Mouse (Mus musculus): Measurements from ENCODE around the gene Gli1.
"Not testable (repeated sequence)": the region's sequence is repeated elsewhere in the genome, so short reads cannot be mapped to it uniquely, and the experiment has no call there.

Gene Gli1

DNA sequence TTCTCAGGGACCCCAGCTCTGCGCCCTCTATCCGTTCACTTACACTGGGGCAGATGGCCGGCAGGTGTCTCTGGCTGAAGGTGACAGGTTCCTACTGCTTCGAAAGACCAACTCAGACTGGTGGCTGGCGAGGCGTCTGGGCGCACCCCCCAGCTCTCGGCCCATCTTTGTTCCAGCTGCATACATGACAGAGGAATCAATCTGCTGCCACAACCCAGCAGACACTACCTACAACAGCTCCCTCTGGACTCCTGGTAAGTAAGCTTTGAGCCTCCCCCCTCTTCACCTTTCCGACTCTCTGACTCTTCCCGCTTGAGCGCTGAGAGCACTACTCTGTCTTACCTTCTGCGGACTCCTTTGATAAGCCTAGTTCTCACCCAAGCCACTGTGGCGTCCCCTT lies 19.6 kb downstream of the Gli1 start:
- no peak for DNase-seq (ENCODE audit: low spot score in 2 of 2)

DNA sequence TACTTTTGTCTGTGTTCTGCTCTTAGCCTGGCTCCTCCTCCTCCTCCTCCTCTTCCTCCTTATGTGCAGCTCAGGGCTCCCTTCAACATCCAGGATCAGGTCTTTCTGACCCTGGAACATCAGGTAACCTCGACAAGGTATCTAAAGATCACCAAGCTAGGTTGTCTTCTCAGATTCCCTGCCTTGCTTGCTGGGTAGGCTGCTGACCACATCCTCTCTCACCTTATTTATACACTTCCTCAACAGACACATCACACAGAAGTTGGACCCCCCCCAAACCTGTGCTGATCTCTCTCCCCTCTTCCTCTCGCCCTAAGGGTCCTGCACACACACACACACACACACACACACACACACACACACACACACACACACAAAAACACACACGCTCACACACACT lies 20.2 kb downstream of the Gli1 start, which contains the start of gene Arhgap9:
Arhgap9 (plus strand) TSS at position 344 of the 400 bp plus-strand sequence.
- DNase-seq (ENCODE audit: low spot score in 2 of 2), result no peak

DNA sequence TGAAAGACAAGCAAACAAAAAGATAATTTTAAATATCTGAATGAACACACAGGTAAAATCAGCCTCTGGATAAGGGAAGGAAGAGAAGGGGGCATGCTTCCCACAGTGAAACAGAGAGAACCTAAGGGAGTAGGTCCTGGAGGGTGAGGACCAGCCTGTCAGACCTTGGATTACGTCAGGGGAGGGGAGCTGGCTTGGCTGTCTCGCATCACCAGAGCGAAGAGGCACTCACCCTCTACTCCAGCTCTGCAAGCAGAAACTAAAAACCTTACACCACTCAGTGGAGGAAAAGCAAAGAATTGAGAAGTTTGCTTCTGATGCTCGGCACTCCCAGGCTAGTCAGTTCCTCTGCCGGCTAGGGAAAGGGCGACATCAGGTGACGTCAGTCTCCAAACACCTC lies 21.8 kb downstream of the Gli1 start:
- DNase-seq (ENCODE audit: low spot score in 2 of 2), result no peak

DNA sequence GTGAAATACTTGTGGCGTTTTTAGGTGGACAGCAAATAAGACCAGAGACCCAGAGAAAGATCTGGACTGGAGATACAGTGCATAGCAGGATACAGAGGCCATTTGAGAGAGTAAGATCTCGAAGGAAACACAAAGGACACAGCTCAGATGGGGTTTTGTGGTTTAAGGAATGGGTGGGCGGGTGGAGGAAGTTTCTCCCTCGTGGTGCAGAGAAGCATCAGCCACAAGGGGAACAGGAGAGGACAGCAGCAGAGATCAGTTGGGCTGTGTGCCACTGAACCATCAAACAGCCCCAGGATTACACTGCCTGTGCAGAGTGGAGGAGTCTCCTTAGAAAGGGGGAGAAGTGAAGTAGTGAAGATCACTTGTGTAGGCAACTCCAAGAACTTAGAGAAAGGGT lies 23.8 kb downstream of the Gli1 start:
- no peak for DNase-seq (ENCODE audit: low spot score in 2 of 2)

DNA sequence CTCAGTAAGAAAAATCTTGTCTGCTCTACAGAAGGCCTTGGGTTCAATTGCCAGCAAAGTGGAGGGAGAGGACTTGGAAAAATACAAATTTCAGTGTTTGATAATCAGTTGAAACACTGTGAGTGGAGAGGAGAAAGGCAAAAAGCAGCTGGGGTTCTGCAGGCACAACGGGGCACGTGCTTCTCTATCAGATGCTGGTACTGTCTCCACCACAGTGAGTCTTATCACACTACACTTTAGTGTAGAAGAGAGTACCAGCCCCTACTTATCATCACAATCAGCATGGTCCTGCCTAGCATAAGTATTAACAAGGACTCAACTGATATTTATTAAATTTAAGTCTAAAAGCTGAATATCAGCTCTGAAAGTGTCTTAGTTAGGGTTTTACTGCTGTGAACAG lies 24.5 kb downstream of the Gli1 start:
- no peak for DNase-seq (ENCODE audit: low spot score in 2 of 2)

DNA sequence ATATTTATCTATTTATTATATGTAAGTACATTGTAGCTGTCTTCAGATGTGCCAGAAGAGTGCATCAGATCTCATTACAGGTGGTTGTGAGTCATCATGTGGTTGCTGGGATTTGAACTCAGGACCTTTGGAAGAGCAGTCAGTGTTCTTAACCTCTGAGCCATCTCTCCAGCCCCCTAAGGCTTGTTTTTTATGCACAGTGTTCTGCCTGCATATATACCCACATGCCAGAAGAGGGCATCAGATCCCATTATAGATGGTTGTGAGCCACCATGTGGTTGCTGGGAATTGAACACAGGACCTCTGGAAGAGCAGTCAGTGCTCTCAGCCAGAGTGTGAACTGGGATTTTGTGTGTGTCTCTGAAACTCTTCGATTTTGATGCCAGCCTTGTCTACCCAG lies 26.8 kb downstream of the Gli1 start:
- not testable (repeated sequence) for DNase-seq (ENCODE audit: low spot score in 2 of 2)

DNA sequence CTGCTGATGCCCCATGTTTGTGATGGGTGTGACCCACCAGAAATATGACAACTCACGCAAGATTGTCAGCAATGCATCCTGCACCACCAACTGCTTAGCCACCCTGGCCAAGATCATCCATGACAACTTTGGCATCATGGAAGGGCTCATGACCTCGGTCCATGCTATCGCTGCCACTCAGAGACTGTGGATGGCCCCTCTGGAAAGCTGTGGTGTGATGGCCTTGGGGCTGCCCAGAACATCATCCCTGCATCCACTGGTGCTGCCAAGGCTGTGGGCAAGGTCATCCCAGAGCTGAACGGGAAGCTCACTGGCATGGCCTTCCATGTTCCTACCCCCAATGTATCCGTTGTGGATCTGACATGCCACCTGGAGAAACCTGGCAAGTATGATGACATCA lies 28.3 kb downstream of the Gli1 start:
- DNase-seq (ENCODE audit: low spot score in 2 of 2), result not testable (repeated sequence)

DNA sequence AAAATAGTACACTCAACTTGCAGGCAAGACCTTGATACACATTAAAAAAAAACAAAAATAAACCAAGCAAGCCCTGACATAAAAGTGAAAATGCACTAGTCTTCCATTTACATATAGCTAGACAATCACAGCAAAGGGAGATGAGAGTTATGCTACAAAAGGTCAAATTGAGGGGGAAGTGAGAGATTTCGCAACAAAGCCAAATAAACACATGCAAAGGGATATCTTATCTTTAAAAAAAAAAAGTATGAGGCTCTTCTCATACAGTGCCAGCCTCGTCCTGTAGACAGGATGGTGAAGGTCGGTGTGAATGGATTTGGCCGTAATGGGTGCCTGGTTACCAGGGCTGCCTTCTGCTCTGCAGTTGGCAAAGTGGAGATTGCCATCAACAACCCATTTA lies 28.9 kb downstream of the Gli1 start:
- no peak for DNase-seq (ENCODE audit: low spot score in 2 of 2)

DNA sequence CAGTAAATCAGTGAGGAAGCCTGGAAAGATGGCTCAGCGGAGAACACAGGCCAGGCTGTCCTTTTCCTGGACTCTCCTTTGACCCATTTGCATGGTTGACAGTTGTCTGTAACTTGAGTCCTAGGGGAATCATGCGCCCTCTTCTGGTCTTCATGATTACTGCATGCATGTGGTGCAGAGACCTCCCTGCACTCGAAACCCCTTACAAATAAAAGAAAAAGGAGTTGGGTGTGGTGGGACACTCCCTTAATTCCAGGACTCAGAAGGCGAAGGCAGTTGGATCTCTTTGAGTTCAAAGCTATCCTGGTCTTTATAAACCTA lies 29.5 kb downstream of the Gli1 start:
- DNase-seq (ENCODE audit: low spot score in 2 of 2), result peak; percentile 80 to 88

DNA sequence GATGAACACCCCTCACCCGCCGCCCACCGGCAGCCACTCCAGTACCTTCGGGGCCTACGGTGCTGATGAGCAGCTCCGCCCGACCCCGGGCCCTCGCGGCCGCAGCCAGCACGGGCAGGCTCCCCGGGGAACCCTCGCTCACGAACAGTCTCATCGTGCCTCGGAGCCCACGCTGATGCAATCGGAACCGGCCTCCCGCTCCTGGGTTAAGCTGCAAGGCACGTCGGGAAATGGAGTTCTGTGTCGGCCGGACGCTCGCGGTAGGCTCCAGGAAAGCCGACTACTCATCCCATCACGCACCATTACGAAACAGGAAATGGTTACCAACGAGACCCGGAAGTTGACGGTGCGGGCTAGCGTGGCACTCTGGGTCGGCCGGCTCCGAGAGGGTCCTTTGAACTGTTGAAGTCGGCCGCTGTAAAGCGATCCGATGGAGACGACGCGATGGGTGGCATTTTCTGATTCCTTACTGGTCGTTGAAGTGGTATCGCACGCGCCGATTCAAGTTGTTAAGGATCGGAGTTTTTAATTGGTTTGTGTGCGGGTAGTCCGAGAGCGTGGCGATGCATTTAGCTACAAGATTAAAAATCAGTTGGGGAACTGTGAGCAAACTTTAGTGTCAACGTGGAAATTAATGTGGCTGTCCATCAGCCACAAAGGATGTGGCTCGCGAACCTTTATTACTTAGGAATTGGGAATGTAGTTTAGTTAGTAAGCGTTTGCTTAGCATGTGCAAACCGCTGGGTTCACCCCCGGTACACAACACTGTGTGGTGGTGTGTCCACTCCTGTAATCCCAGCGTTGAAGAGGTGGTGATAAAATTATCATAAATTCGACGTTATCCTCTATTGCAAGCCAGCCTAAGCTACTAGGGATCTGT lies 30.1 kb downstream of the Gli1 start, which contains the start of gene Mars:
Mars (minus strand) TSS at position 311 of the 880 bp plus-strand sequence.
- peak; percentile 97 for DNase-seq (ENCODE audit: low spot score in 2 of 2)

DNA sequence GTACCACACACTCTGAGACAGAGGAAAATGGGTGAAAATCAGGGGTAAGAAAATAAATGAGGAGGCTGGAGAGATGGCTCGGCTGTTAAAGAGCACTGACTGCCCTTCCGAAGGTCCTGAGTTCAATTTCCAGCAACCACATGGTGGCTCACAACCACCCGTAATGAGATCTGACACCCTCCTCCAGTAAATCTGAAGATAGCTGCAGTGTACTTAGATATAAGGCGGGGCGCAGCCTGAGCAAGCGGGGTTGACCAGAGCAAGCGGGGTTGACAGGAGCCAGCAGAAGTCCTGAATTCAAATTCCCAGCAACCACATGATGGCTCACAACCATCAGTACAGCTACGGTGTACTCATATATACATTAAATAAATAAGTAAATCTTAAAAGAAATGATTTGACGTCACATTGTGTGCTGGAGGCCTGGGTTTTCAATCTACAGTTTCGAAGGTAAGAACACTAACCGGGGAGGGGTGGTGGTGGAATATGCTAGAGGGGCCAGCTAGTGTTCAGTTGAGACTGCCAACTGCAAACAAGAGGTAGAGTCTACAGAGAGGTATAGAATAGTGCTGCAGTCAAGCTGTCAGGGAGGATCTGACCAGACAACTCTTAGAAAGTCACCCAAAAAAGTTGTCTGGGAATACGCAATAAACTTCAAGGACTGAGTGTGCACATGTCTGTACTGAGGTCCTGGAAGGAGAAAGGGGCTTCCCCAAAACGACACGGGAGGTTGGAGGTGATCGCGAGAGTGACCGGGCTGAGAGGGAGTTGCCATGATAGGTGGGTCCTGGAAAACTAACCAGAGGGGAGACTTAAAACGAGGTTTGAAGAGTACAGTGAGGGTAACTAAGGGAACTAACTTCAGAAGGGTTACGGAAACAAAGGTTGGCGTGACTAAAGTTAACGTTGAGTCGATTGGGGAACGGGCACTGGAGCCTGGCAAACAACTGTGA lies 31.0 kb downstream of the Gli1 start:
- DNase-seq (ENCODE audit: low spot score in 2 of 2), result no peak

DNA sequence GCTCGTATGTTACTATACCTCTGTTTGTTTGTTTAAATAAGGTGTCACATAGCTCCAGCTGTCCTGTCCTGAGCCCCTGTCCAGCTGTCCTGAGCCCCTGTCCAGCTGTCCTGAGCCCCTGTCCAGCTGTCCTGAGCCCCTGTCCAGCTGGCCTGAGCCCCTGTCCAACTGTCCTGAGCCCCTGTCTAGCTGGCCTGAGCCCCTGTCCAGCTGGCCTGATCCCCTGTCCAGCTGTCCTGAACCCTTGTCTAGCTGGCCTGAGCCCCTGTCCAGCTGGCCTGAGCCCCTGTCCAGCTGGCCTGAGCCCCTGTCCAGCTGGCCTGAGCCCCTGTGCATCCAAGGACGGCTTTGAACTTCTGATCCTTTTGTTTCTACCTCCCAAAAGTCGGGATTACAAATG lies 32.6 kb downstream of the Gli1 start:
- DNase-seq (ENCODE audit: low spot score in 2 of 2), result not testable (repeated sequence)

DNA sequence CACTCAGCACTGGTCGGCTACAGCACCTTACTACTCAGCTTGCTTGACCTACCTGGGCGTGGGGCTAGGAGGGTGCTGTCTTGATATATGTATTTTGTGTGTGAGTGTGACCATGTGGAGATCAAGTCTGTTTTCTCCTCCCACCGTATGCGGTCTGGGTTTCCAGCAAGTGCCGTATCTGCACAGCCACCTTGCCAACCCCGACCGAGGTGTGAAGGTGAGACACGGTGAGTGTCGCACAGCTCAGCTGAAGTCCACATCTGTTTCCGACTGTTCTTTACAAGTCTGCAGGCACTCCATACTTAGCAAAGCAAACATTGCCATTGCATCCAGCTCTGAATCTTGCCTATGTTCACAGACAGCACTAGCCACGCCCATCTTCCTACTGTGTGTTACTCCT lies 38.6 kb downstream of the Gli1 start:
- DNase-seq (ENCODE audit: low spot score in 2 of 2), result no peak

DNA sequence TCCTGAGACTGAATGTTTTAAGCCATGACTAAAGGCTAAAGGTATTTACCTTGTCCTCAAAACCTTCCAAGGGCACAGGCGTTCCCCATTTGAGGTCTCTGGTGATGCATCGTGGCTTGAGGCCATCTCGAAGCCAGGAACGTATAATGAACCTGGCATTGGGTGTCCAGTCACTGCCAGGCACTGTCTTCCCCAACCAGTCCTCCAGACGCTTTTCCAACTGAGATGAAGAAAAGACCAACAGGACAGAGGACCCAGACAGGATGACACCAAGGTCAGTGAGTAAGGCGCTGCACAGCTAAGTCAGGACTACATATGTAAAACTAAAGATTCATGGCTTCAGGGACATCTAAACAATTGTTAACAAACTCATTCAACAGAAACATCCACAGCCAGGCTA lies 41.4 kb downstream of the Gli1 start:
- no peak for DNase-seq (ENCODE audit: low spot score in 2 of 2)

DNA sequence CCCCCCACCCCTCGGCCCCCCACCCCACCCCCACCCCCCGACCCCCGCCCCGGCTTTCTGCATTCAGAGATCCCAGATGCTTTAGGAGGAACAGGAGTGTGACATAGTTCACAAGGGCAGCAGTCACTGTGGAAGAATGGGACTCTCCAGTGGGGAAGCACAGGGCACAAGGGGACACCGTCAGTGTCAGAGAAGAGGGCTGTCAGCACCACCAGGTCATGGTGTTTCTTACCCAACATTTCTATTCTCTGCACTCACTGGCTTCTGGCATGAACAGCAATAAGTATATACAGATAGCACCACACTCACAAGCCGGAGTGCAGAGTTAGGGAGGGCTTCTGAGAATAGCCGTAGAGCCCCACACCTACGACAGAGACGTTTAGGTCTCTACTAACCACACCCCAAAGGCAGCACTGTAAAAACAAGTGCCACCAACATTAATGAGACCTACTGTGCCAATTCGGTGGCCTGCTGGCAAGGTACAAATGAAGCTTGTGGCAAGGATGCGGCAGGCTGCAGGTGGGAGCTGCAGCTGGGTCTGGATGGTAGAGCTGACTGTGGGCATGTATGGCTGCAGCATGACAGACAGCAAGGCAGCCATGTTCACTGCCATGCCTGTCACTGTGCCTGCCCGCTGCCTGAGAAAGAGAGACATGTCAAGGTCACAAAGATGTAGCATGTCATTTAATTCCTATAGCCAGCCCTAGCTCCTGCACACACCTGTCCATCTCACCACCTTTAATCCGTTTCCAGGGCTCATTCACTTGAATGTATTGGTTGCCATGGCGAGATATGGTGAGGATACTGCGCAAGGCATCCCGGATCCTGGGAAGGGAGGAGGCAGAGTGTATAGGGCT lies 44.5 kb downstream of the Gli1 start:
- no peak for DNase-seq (ENCODE audit: low spot score in 2 of 2)

DNA sequence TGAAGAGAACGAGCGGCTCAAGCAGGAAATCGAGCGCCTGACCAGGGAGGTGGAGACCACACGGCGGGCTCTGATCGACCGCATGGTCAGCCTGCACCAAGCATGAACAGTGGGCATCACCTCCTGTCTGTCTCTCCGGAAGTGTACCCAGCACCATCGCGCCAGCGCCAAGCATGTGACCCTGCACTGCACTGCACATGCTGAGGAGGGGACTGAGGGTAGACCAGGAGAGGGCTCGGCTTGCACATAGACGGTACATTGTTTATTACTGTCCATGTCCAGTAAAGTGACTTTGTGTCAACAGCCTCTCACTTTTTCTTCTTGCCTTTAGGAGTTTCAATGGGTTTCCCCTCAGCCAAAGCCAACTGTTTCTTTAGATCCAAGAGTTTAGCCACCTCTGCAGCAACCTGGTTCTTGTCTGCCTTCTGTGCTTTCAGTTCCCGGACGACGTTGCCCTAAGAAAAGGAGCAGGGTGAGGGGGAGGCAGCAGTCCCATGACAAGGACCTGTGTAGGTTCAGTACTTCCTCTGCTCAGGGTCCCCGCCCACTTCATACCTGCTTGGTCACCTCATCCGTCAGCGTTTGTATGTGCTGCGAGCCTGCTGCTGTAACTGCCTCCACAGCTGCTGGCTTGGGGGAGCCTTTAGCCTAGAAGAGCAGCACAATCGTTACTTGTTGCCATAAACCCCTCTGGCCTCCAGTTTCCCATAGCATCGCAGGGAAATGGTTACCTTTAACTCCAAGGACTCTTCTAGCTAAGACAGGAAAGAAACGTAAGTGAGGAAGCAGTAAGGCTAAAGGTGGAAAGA lies 45.6 kb downstream of the Gli1 start:
- no peak for DNase-seq (ENCODE audit: low spot score in 2 of 2)

DNA sequence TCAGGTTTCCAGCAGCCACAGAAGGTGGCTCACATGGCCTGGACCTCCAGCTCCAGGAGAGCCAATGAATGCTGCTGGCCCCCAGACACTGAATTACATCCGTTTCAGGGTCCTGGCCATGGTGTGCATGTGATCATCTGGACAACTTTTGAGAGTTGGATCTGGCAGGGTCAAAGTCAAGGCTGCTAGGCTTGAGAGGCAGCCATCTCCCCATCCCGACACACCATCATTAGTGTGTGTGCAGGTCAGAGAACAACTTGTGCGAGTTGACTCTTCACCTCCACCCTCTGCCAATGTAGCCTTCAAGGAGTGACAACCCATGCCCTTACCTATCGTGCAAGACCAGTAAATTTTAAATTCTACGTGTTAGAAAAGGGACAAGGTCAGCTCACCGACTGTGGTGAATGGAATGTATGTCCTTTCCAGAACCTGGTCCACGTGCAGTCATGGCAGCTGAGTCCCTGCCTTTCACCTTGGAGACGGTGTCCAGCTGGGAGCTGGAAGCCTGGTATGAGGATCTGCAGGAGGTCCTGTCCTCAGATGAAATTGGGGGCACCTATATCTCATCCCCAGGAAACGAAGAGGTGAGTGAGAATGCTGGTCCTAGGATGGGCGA lies 46.8 kb downstream of the Gli1 start:
- no peak for DNase-seq (ENCODE audit: low spot score in 2 of 2)

DNA sequence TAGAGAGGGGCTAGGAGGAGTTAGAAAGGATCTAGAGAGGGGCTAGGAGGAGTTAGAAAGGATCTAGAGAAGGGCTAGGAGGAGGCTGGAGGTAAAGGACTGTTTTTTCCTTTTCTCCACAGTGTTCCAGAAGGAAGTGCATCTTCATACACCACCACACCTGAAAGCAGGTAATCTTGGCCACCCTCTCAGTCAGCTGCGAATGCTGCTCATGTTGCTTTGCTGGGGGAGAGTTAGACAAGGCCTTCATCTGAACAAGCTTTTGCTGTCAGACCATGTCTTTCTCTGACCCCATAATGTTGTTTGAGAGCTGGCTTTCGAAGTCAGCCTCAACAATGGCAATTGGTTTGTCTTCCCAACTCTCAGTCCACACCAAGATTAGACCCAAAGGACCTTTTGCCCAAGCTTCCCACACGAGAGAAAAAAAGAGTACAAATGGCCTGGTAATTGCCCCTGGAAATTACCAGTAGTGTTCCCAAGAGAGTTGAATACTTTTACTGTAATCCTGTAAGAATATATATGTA lies 48.1 kb downstream of the Gli1 start:
- DNase-seq (ENCODE audit: low spot score in 2 of 2), result no peak

DNA sequence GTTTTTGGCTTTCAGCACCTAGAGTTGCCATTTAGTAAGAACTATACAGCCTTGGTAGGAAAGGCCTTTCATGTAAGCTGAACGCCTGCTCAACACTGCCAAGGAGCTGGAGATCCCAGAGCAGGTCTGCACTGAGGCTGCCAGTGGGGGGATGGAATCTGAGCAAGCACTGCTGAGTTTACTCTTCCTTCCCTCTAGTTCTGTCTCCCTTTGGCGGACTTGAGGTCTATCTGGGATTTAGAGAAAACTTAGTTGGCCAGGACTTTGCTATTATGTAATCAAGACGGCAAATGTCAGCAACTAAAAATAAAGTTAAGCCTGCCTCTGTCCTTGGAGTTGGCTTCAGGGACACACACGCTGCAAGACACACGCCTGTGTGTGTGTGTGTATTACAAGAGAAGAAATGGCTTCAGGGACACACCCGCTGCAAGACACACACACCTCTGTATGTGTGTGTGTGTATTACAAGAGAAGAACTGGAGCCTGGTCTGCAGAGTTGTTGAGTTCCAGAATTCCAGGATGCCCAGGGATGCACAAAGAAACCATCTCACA lies 48.7 kb downstream of the Gli1 start:
- peak; percentile 80 to 81 for DNase-seq (ENCODE audit: low spot score in 2 of 2)
